Mouse (Mus musculus): ENCODE data around the gene Nfrkb. TPM values are rescaled to one million over a fixed set of nuclear protein-coding genes. Genes with fewer than 3 reads are reported as not detected.

Gene Nfrkb
- total and polyA plus RNA-seq, 3 experiments: 15.5 to 22.0 (median 15.6) TPM

DNA sequence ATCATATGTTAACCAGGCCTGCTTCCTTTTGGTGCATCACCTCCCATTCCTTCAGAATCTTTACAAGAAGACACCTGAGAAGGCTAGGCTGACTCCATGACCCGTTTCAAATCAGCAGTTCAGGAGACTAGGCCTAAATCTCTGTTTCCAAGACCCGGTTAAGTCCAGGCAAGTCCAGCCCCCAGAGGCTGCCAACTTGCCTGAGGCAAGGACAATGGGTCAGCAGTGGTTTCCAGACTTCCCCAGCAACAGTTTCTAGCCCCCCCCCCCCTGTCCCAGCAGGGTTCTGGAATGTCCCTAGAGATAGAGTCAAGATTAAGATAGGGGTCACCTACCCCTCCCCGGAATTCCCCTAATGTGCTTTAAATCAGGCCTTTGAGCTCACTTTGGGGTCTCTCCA lies 55.5 kb downstream of the Nfrkb start:
- no peak overlapping the region for H3K4me2 ChIP-seq (ENCODE audit: insufficient read depth, low read depth, poor library complexity, severe bottlenecking)
- in situ Hi-C loops (cut with MboI; ENCODE audit: low pct_ligation_motif_present, low pct_unique_long_range_greater_than_20kb, low sequenced_read_pairs): no loop called here

DNA sequence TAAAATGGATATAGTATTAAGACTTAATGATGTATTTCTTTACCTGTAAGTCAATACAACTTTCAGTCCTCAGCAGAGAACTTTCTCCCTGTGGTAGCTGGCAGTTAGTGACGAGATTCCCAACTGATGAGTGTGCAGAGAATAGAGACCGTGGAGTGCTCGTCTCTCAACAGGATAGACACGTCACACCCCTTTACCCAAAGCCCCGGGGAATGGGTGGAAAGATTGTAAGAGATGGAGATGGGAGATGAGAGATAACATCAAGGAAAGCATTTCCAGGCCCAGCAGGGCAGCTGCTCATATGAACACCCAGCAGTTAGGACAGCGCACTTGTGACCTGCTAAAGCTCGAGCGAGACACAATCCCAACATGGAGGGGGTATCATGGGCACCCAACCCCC lies 58.2 kb downstream of the Nfrkb start:
- no peak overlapping the region for H3K27ac ChIP-seq (ENCODE audit: insufficient read depth, low read depth)
- H3K27me3 ChIP-seq (replicated peaks): no peaks in the 10 kb centered on the region
- H3K79me2 ChIP-seq (replicated peaks; ENCODE audit: control insufficient read depth, extremely low read depth, insufficient read depth, poor library complexity, severe bottlenecking): no peaks in the 10 kb centered on the region
- H3K9ac ChIP-seq (ENCODE audit: insufficient read depth, low read depth): no peak overlapping the region
- TF ChIP-seq NRF1 (IDR thresholded peaks at IDR 0.05; ENCODE audit: low read depth, low read length) (no peak), PAX5 (IDR thresholded peaks at IDR 0.05; ENCODE audit: low read length) (no peak), RAD21 (IDR thresholded peaks at IDR 0.05; ENCODE audit: low read depth, low read length) (no peak), TBP (conservative IDR thresholded peaks at IDR 0.05; ENCODE audit: low read depth, low read length) (no peak), MYC (IDR thresholded peaks at IDR 0.05; ENCODE audit: low read depth, low read length) (no peak), ZMIZ1 (IDR thresholded peaks at IDR 0.05; ENCODE audit: low read depth, low read length) (no peak), UBTF (IDR thresholded peaks at IDR 0.05; ENCODE audit: low read depth, low read length) (no peak), USF1 (IDR thresholded peaks at IDR 0.05; ENCODE audit: low read depth, low read length) (no peak), ELF1 (IDR thresholded peaks at IDR 0.05; ENCODE audit: low read depth, low read length) (no peak), CHD2 (IDR thresholded peaks at IDR 0.05; ENCODE audit: low read length) (no peak), MAX (IDR thresholded peaks at IDR 0.05; ENCODE audit: low read length) (no peak), IRF4 (IDR thresholded peaks at IDR 0.05; ENCODE audit: low read depth, low read length) (no peak), JUN (IDR thresholded peaks at IDR 0.05; ENCODE audit: insufficient read depth, low read depth, low read length) (no peak), CTCF (conservative IDR thresholded peaks at IDR 0.05 in 1 of 2, IDR thresholded peaks at IDR 0.05 in 1 of 2; ENCODE audit: low read depth in 2 of 2, low read length in 2 of 2) (no peak), MAZ (IDR thresholded peaks at IDR 0.05; ENCODE audit: low read depth, low read length) (no peak), ZC3H11A (IDR thresholded peaks at IDR 0.05; ENCODE audit: low read depth, low read length) (no peak)
- in situ Hi-C loops (cut with MboI; ENCODE audit: low pct_ligation_motif_present, low pct_unique_long_range_greater_than_20kb, low sequenced_read_pairs): no loop called here
- no peaks in the 10 kb centered on the region for H3K36me3 ChIP-seq (replicated peaks in 1 of 2; ENCODE audit: control insufficient read depth in 1 of 2, insufficient read depth in 1 of 2, low read length in 1 of 2)
- no peaks in the 10 kb centered on the region for H3K4me1 ChIP-seq (ENCODE audit: control insufficient read depth in 1 of 2, insufficient read depth in 2 of 2)
- no peak for DNase-seq (ENCODE audit: extremely low read depth)
- H3K4me3 ChIP-seq (replicated peaks in 1 of 3; ENCODE audit: low read depth in 2 of 3, low read length in 2 of 3, poor library complexity in 1 of 3): no peak overlapping the region
- dilution Hi-C loops (cut with MboI; ENCODE audit: extremely low pct_ligation_motif_present, extremely low pct_unique_long_range_greater_than_20kb, low sequenced_read_pairs): no loop called here
- H3K9me3 ChIP-seq (replicated peaks; ENCODE audit: low read length): no peaks in the 10 kb centered on the region
- H3K4me2 ChIP-seq (ENCODE audit: insufficient read depth, low read depth, poor library complexity, severe bottlenecking): no peak overlapping the region

More for the DNA sequence above, 55.5 kb downstream of the Nfrkb start:
- no peak for DNase-seq (ENCODE audit: extremely low read depth)
- Histone ChIP-seq H3K9me3 (replicated peaks; ENCODE audit: low read length) (no peaks in the 10 kb centered on the region), H3K9ac (ENCODE audit: insufficient read depth, low read depth) (no peak overlapping the region), H3K27ac (ENCODE audit: insufficient read depth, low read depth) (no peak overlapping the region), H3K27me3 (replicated peaks) (no peaks in the 10 kb centered on the region), H3K79me2 (replicated peaks; ENCODE audit: control insufficient read depth, extremely low read depth, insufficient read depth, poor library complexity, severe bottlenecking) (no peaks in the 10 kb centered on the region), H3K4me3 (replicated peaks in 1 of 3; ENCODE audit: low read depth in 2 of 3, low read length in 2 of 3, poor library complexity in 1 of 3) (no peak overlapping the region), H3K4me1 (ENCODE audit: control insufficient read depth in 1 of 2, insufficient read depth in 2 of 2) (no peaks in the 10 kb centered on the region), H3K36me3 (replicated peaks in 1 of 2; ENCODE audit: control insufficient read depth in 1 of 2, insufficient read depth in 1 of 2, low read length in 1 of 2) (no peaks in the 10 kb centered on the region)
- TF ChIP-seq MEF2A (IDR thresholded peaks at IDR 0.05; ENCODE audit: borderline replicate concordance, low read depth, low read length) (no peak), EP300 (IDR thresholded peaks at IDR 0.05; ENCODE audit: low read length) (no peak), ELF1 (IDR thresholded peaks at IDR 0.05; ENCODE audit: low read depth, low read length) (no peak), CTCF (conservative IDR thresholded peaks at IDR 0.05 in 1 of 2, IDR thresholded peaks at IDR 0.05 in 1 of 2; ENCODE audit: low read depth in 2 of 2, low read length in 2 of 2) (no peak), USF2 (conservative IDR thresholded peaks at IDR 0.05; ENCODE audit: low read depth, low read length) (no peak), MYC (IDR thresholded peaks at IDR 0.05; ENCODE audit: low read depth, low read length) (no peak), NRF1 (IDR thresholded peaks at IDR 0.05; ENCODE audit: low read depth, low read length) (no peak), RAD21 (IDR thresholded peaks at IDR 0.05; ENCODE audit: low read depth, low read length) (no peak)
- dilution Hi-C loops (cut with MboI; ENCODE audit: extremely low pct_ligation_motif_present, extremely low pct_unique_long_range_greater_than_20kb, low sequenced_read_pairs): no loop called here

Data from CH12.LX (cell line).